Mouse (Mus musculus) liver, postnatal 0 days (tissue): Measurements from ENCODE around the gene Mgat5.

ENCODE experiments used
- CTCF ChIP-seq: sonication (generic); IDR thresholded peaks from 2 replicates; pipeline ENCODE4 v1.5.1; 2016; ENCODE audit warnings: antibody characterized with exemption, low read depth
- EP300 ChIP-seq: IDR thresholded peaks from 2 replicates; pipeline ENCODE4 v1.6.1; 2016; ENCODE audit warnings: antibody characterized with exemption, low read depth, mild to moderate bottlenecking

- TF ChIP-seq CTCF (no peak), EP300 (no peak)
Measured at GRCm38 (mm10) chr1:127291721-127292120, 86.9 kb downstream of the Mgat5 start.
